Mouse (Mus musculus) megakaryocyte, embryonic 14.5 days (primary cell): ENCODE measurements around the gene Cxcl2.

ENCODE experiments used
- FLI1 ChIP-seq: IDR thresholded peaks from 2 replicates; pipeline ENCODE4 v1.6.1; 2012; ENCODE audit warnings: low read length, inconsistent platforms, mixed read lengths
- GATA1 ChIP-seq: IDR thresholded peaks from 3 replicates; pipeline ENCODE4 v1.6.1; 2012; ENCODE audit warnings: mixed read lengths, low read length, inconsistent platforms, borderline replicate concordance

DNA sequence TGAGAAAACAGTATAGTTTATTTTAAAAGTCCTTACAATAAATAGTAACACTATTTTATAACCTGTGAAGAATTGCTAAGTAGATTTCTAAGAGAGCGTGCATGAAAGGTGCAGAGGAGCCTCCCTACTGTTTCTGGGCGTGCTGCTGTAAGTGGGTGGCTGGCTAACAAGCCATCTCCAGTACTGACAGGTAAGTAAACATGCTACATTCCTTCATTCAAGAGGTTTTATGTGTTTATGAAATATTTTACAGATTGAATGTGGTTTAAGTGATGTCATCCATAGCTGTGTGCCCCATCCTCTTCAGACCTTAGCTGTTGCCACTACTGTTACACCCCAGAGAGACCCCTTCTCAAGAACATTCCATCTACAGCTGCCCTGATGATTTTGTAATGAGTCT is 45.2 kb upstream of the Cxcl2 start:
- TF ChIP-seq GATA1 (no peak), FLI1 (no peak)
